Mouse (Mus musculus) liver, adult 2 months (tissue): ENCODE results near the gene Dlgap4. TPM values are rescaled to one million over a fixed set of nuclear protein-coding genes. Genes with fewer than 3 reads are reported as not detected.
A peak's percentile ranks its signal among the peaks of the same experiment; 100 is the strongest.

Source experiments
- DNase-seq: peaks from one replicate; pipeline ENCODE4 v3.0.0-alpha.2; 2011; ENCODE audit warnings: low read depth, low spot score; ENCODE audit errors: extremely low read depth
- H3K27ac ChIP-seq: fragments of 200-500 bp; replicated peaks from 2 replicates; pipeline ENCODE4 v1.5.1; 2012; ENCODE audit warnings: low read depth, mild to moderate bottlenecking, control low read depth, inconsistent platforms, low read length; ENCODE audit not compliant: insufficient read depth
- H3K27me3 ChIP-seq: fragments of 200-500 bp; 2 replicates; pipeline ENCODE4 v1.6.1; 2012; ENCODE audit warnings: mild to moderate bottlenecking, moderate library complexity, low read length, inconsistent platforms; ENCODE audit not compliant: control insufficient read depth, insufficient read depth
- H3K36me3 ChIP-seq: fragments of 200-500 bp; 2 replicates; pipeline ENCODE4 v1.6.1; 2012; ENCODE audit warnings: low read length, inconsistent platforms; ENCODE audit not compliant: control insufficient read depth, insufficient read depth
- H3K4me1 ChIP-seq: fragments of 200-500 bp; 2 replicates; pipeline ENCODE4 v1.6.1; 2011; ENCODE audit warnings: low read length; ENCODE audit not compliant: control insufficient read depth, insufficient read depth
- H3K4me3 ChIP-seq: fragments of 200-500 bp; 2 replicates; pipeline ENCODE4 v1.5.1; 2011; ENCODE audit warnings: low read depth, mild to moderate bottlenecking, control low read depth, low read length, moderate library complexity; ENCODE audit not compliant: insufficient read depth
- H3K79me2 ChIP-seq: fragments of 200-500 bp; 2 replicates; pipeline ENCODE4 v1.6.1; 2012; ENCODE audit warnings: inconsistent platforms, mild to moderate bottlenecking, low read length, moderate library complexity; ENCODE audit not compliant: control insufficient read depth, insufficient read depth
- H3K9ac ChIP-seq: fragments of 200-500 bp; 2 replicates; pipeline ENCODE4 v1.6.1; 2012; ENCODE audit warnings: low read depth, mild to moderate bottlenecking, control low read depth, inconsistent platforms, low read length
- CTCF ChIP-seq: fragments of 200-500 bp; IDR thresholded peaks from 2 replicates; pipeline ENCODE4 v1.5.1; 2011; ENCODE audit warnings: low read depth, low read length, control low read depth
- POLR2A ChIP-seq: fragments of 200-500 bp; IDR thresholded peaks from 2 replicates; pipeline ENCODE4 v1.6.1; 2011; ENCODE audit warnings: low read length, control low read depth; ENCODE audit not compliant: insufficient read depth; ENCODE audit errors: extremely low read depth
- WGBS: fragments of 180-500 bp; shearing (Covaris S2); methylation state at CpG from one replicate; pipeline ENCODE4 v1.1.7; 2018; 5-methylcytosine and 5-hydroxymethylcytosine counted together
- polyA plus RNA-seq: library from polyadenylated mRNA; depleted of rRNA; stranded (reverse); fragments of >200 nt; gene quantifications from 2 replicates; pipeline ENCODE4 v1.2.3, GENCODE M21; 2012; rRNA removed
- total RNA-seq: library from RNA; depleted of rRNA; stranded (reverse); fragments of >200 nt; gene quantifications from 2 replicates; pipeline ENCODE4 v1.2.3, GENCODE M21; 2014; rRNA removed

The Dlgap4 gene
- total and polyA plus RNA-seq, 2 experiments = 3.2 to 22.8 TPM

DNA sequence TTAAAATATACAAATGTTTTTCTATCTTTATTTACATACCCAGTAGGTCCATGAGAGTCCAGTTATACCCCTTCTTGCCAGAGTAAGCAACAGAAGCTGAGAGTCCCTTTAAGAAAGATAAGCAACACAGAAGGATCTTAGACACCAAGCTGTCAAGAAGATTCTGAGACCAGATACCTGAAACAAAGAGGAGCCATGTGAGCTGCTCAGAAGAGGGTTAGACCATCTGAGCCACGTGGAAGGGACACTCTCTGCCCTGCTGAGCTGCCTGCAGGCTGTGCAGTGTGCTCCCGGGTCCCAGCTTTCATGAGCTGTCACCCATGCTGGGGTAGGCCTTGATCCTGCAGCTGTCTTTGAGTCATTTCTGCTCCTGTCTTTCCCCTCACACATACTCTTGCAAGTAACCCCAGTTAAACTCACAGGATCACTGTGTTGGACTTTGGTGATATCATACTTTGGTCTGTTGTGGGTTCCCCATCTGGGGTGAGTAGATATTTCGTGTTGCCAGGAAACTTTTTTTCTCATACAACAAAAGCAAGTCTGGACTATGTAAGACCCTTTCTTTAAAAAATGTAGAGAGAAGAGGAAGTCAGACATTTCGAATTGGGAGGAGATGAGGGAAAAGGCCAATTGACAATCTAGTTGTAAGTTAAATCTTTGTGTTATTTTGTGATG lies 190.3 kb downstream of the Dlgap4 start:
- Histone ChIP-seq H3K4me1 (no peaks in the 10 kb centered on the region), H3K79me2 (no peaks in the 10 kb centered on the region), H3K27me3 (no peaks in the 10 kb centered on the region), H3K27ac (no peak overlapping the region), H3K9ac (no peak overlapping the region), H3K4me3 (no peak overlapping the region), H3K36me3 (no peaks in the 10 kb centered on the region)
- TF ChIP-seq POLR2A = no peak
- WGBS = 67% methylated on average over 4 of the region's 4 CpGs
- DNase-seq = no peak

DNA sequence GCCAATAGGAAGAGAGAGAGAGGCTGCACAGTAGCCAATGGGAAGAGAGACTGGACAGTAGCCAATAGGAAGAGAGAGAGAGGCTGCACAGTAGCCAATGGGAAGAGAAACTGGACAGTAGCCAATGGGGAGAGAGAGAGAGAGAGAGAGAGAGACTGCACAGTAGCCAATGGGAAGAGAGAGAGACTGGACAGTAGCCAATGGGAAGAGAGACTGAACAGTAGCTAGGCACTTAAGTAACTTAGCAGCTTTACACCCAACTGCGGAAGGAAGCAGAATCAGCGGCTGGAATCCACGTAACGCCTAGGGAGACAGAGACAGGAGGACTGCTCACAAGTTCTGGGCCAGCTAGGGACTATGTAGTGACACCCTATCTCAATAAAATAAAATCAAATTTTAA lies 191.1 kb downstream of the Dlgap4 start:
- Histone ChIP-seq H3K36me3 (no peaks in the 10 kb centered on the region), H3K27ac (no peak overlapping the region), H3K4me3 (no peak overlapping the region), H3K27me3 (no peaks in the 10 kb centered on the region), H3K4me1 (no peaks in the 10 kb centered on the region), H3K9ac (no peak overlapping the region), H3K79me2 (no peaks in the 10 kb centered on the region)
- no peak for DNase-seq
- 94% methylated on average over 4 of the region's 4 CpGs for WGBS
- no peak for TF ChIP-seq CTCF
- no peak for TF ChIP-seq POLR2A

DNA sequence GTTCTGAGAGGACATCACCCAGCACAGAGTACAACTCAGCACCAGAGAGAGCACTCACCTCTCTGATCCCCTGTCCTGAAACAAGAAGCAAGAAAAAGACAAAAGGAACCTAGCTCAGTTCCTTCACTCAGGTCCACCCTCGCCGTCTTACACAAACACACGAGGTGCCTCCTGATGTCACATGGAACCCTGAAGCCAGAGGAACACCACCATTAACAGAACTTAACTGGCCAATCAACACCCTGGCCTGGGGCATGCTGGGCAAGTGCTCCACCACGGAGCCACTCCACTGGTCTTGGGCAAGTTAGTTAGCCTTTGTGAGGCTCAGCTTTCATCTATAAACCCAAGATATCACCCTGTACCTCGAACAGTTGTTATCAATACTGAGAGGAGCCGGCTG lies 193.4 kb downstream of the Dlgap4 start:
- WGBS = 74% methylated on average over 6 of the region's 6 CpGs
- Histone ChIP-seq H3K27ac (no peak overlapping the region), H3K4me3 (no peak overlapping the region), H3K79me2 (no peaks in the 10 kb centered on the region), H3K36me3 (no peaks in the 10 kb centered on the region), H3K9ac (no peak overlapping the region), H3K27me3 (no peaks in the 10 kb centered on the region), H3K4me1 (no peaks in the 10 kb centered on the region)
- DNase-seq = no peak
- no peak for TF ChIP-seq POLR2A
- no peak for TF ChIP-seq CTCF

DNA sequence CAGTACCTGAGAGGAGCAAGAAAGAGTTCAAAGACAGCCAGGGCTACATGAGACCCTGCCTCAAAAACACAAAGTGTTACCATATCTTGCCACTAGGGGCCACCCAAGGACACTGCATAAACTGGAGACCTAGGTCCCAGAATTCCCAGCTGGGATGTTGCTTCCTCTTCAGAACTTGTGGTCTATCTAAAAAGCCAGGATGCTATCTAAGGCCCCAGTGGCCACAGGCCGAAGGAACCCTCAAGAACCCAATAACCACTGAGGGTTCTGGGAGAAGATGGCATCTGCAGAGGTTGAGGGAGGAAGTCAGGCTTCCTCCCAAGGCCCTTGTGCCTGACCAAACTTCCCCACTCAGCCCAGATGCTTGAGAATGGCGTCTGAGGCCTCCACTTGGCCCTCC lies 196.1 kb downstream of the Dlgap4 start:
- 53% methylated on average over 2 of the region's 2 CpGs for WGBS
- no peak overlapping the region for H3K27ac ChIP-seq
- H3K36me3 ChIP-seq = no peaks in the 10 kb centered on the region
- DNase-seq = peak; percentile 40
- TF ChIP-seq CTCF (peak; percentile 52; the same call in 1 of the 2 replicates), POLR2A (no peak)
- no peaks in the 10 kb centered on the region for H3K79me2 ChIP-seq
- no peak overlapping the region for H3K4me3 ChIP-seq
- H3K4me1 ChIP-seq = no peaks in the 10 kb centered on the region
- H3K27me3 ChIP-seq = no peaks in the 10 kb centered on the region
- no peak overlapping the region for H3K9ac ChIP-seq

DNA sequence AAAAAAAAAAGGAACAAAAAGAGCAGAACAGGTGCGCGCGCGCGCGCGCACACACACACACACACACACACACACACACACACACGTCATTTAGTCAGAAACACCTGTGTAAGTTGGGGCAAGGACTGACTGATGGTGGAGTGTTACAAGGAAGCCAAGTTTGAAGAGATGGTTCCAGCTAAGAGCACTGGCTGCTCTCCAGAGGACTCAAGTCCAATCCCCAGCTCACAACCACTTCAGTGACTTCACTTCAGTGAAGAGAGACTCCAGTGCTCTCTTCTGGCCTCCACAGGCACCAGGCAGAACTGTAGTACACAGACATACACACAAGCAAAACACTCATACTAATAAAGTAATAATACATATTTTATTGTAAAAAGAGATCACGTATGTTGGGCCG lies 197.2 kb downstream of the Dlgap4 start:
- WGBS = 97% methylated on average over 10 of the region's 10 CpGs
- no peak for DNase-seq

DNA sequence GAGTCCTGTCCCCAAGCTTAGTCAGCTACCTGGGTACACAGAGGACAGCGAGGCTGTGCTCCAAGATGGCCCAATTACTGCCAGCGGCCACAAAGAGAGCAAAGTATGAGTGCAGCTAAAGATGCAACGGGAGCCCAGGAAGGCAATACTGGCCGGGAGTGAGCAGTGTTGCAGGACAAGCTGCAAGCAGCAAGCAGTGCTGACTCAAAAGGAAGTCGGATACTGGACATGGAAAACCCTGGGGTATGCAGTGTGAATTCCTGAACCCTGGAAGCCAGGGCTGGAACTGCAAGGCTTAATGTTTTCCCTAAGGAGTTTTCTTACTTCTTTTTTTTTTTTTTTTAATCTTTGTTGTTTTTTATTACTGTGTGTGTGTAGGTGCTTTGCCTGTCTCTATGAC lies 198.1 kb downstream of the Dlgap4 start:
- Histone ChIP-seq H3K4me1 (no peaks in the 10 kb centered on the region), H3K36me3 (no peaks in the 10 kb centered on the region), H3K9ac (no peak overlapping the region), H3K4me3 (no peak overlapping the region), H3K79me2 (no peaks in the 10 kb centered on the region), H3K27ac (no peak overlapping the region), H3K27me3 (no peaks in the 10 kb centered on the region)
- TF ChIP-seq CTCF (no peak), POLR2A (no peak)
- no peak for DNase-seq
- WGBS = 72% methylated on average over 5 of the region's 5 CpGs

More for the DNA sequence above, 197.2 kb downstream of the Dlgap4 start:
- no peaks in the 10 kb centered on the region for H3K27me3 ChIP-seq
- no peaks in the 10 kb centered on the region for H3K36me3 ChIP-seq
- TF ChIP-seq CTCF (no peak), POLR2A (no peak)
- H3K4me1 ChIP-seq = no peaks in the 10 kb centered on the region
- H3K27ac ChIP-seq = no peak overlapping the region
- H3K9ac ChIP-seq = no peak overlapping the region
- no peak overlapping the region for H3K4me3 ChIP-seq
- no peaks in the 10 kb centered on the region for H3K79me2 ChIP-seq

Other genes starting within 250 kb of the Dlgap4 start
- 1.2 and 1.3 TPM in 2 replicates for gene Epb41l1, start 192.8 kb upstream of the Dlgap4 start, total RNA-seq
- gene Epb41l1, start 192.8 kb upstream of the Dlgap4 start, polyA plus RNA-seq = 0.72 and 1.1 TPM in 2 replicates
- 10.4 and 11.5 TPM in 2 replicates for gene Aar2, start 66.1 kb upstream of the Dlgap4 start, total RNA-seq
- gene Aar2, start 66.1 kb upstream of the Dlgap4 start, polyA plus RNA-seq = 20.0 and 31.1 TPM in 2 replicates
- 5.6 and 6.4 TPM in 2 replicates for gene Myl9, start 161.7 kb downstream of the Dlgap4 start, total RNA-seq
- gene Myl9, start 161.7 kb downstream of the Dlgap4 start, polyA plus RNA-seq = 4.6 and 6.1 TPM in 2 replicates
- gene Tgif2, start 226.3 kb downstream of the Dlgap4 start, total RNA-seq = 0.28 and 0.67 TPM in 2 replicates
- 0.65 and 0.77 TPM in 2 replicates for gene Tgif2, start 226.3 kb downstream of the Dlgap4 start, polyA plus RNA-seq
- gene 4930518I15Rik, start 244.2 kb downstream of the Dlgap4 start, total RNA-seq = 1.1 and 2.1 TPM in 2 replicates
- 0.17 and 0.55 TPM in 2 replicates for gene 4930518I15Rik, start 244.2 kb downstream of the Dlgap4 start, polyA plus RNA-seq
- 149 and 196 TPM in 2 replicates for gene Rab5if, start 249.4 kb downstream of the Dlgap4 start, total RNA-seq
- 122 and 142 TPM in 2 replicates for gene Rab5if, start 249.4 kb downstream of the Dlgap4 start, polyA plus RNA-seq